Mouse (Mus musculus) left cerebral cortex, adult 6 months (tissue): ENCODE results near the gene Hdgfl1. TPM values are rescaled to one million over a fixed set of nuclear protein-coding genes. Genes with fewer than 3 reads are reported as not detected.

Experiments
- long read RNA-seq, 2 experiments: library from polyadenylated mRNA; unstranded; transcript quantifications; one replicate each; pipeline ENCODE4 v2.0.0; 2019 to 2020
- polyA plus RNA-seq: library from polyadenylated mRNA; unstranded; fragments of <200 nt; fragmentation: Nextera tagmentation; gene quantifications from 2 replicates; pipeline ENCODE4 v1.2.3, GENCODE M21; 2021

Hdgfl1 gene
- not detected in 2 replicates for polyA plus RNA-seq
- long read RNA-seq, experiment 1: 0 reads
- long read RNA-seq, experiment 2, partial matches to known transcripts: 0 of 1 reads
- long read RNA-seq, experiment 2, other reads (novel, unspliced or antisense): 1 of 1 reads

GRCm38 (mm10) chr13:26769955-26770354 lies at the start of gene Hdgfl1:
Hdgfl1 (minus strand) TSS chr13:26770165.

